In genomic region chr12:75387156-75387555, GRCm38 (mm10) we compare ENCODE assay signal across 23 mouse cellular contexts. TPM values are rescaled to one million over a fixed set of nuclear protein-coding genes. Genes with fewer than 3 reads are reported as not detected.
DNase-seq lines count a peak whose midpoint lies in the region; ATAC-seq and TF ChIP-seq lines count a peak whose summit lies in the region.
"Had no signal": no experiment of that assay in that cellular context is flagged by ENCODE, and none has a peak within 500 bp of the region (broad histone marks: within the 10 kb centered on the region; RNA-seq: fewer than 3 reads in every experiment).

No protein-coding gene starts in this region.

- no peaks in the 10 kb centered on the region for H3K36me3 ChIP-seq in limb, embryonic 12.5 days
- H3K36me3 ChIP-seq: heart, embryonic 13.5 days; midbrain, embryonic 15.5 days had no signal

- no peaks in the 10 kb centered on the region for H3K27me3 ChIP-seq in limb, embryonic 12.5 days
- H3K27me3 ChIP-seq: CH12.LX; midbrain, embryonic 15.5 days had no signal

- H3K4me3 ChIP-seq in gastrocnemius, adult 2 months, result no peak overlapping the region
- no peak overlapping the region for H3K4me3 ChIP-seq in limb, embryonic 12.5 days (replicated peaks)
- H3K4me3 ChIP-seq: heart, embryonic 13.5 days; midbrain, embryonic 15.5 days had no signal

- WGBS in limb, embryonic 12.5 days, result 60% methylated on average over 8 of the region's 8 CpGs

- peak; percentile 31; the same call in 1 of the 2 replicates for ATAC-seq in limb, embryonic 12.5 days (ENCODE audit: insufficient number of reproducible peaks, insufficient read depth, low FRiP score, low TSS enrichment, low read depth)
- ATAC-seq: midbrain, embryonic 15.5 days had no signal

- DNase-seq in gastrocnemius, adult 2 months, result peak; percentile 49
- no peak for DNase-seq in gastrocnemius, postnatal 4 days (ENCODE audit: low spot score in 2 of 2)
- DNase-seq in testis, postnatal 10 days (ENCODE audit: low spot score), result peak; percentile 26
- DNase-seq in testis, postnatal 14 days (ENCODE audit: low spot score), result no peak
- no peak for DNase-seq in cerebellum, adult 8-10 months
- DNase-seq in adrenal gland, postnatal 4 days (ENCODE audit: low spot score in 2 of 2), result no peak
- DNase-seq: adrenal gland, adult 8-10 months; cerebellum, adult 18-20 months; kidney, adult 2 months; kidney, postnatal 4 days; thymus, postnatal 36 days had no signal

- intact Hi-C loops in gastrocnemius, adult 2 months (cut with DNase I), result loop anchor here (5.0 kb wide), 1 partner anchor 105 kb away; no protein-coding TSS in a partner anchor

- no peak overlapping the region for H3K4me2 ChIP-seq in limb, embryonic 12.5 days
- H3K4me2 ChIP-seq: heart, embryonic 13.5 days; midbrain, embryonic 15.5 days had no signal

- H3K27ac ChIP-seq in gastrocnemius, adult 2 months, result peak overlapping the region; percentile 81
- H3K27ac ChIP-seq in limb, embryonic 12.5 days, result no peak overlapping the region
- H3K27ac ChIP-seq: heart, embryonic 13.5 days; liver, embryonic 14.5 days; midbrain, embryonic 15.5 days had no signal

- H3K9ac ChIP-seq in limb, embryonic 12.5 days (replicated peaks), result no peak overlapping the region
- H3K9ac ChIP-seq: heart, embryonic 13.5 days; liver, embryonic 14.5 days; midbrain, embryonic 15.5 days had no signal

- H3K9me3 ChIP-seq in limb, embryonic 12.5 days, result no peaks in the 10 kb centered on the region
- H3K9me3 ChIP-seq: heart, embryonic 13.5 days; midbrain, embryonic 15.5 days had no signal

- H3K4me1 ChIP-seq in limb, embryonic 12.5 days (replicated peaks), result peaks cover 9% of the 10 kb centered on the region; the same call in 1 of the 2 replicates
- H3K4me1 ChIP-seq: heart, embryonic 13.5 days had no signal

- no peak for TF ChIP-seq CTCF in gastrocnemius, adult 2 months (IDR thresholded peaks at IDR 0.05)

RNA-seq across cellular contexts. Expression of gene Gphb5, which starts 29.4 kb away (rescaled TPM):
- not detected for total RNA-seq in gastrocnemius, adult 2 months (2021)
- not detected for total RNA-seq in gastrocnemius, postnatal 4 days (2021)
- not detected in 2 replicates for polyA plus RNA-seq in limb, embryonic 12.5 days (2016; fragmentation: Nextera tagmentation; extraction: Ambion mirVana)
- total RNA-seq in adrenal gland, postnatal 4 days (2021), result not detected
- total RNA-seq: adrenal gland, adult 8-10 months; CH12.LX; common myeloid progenitor, adult 5-6 weeks; layer of hippocampus, postnatal 14 days; left cerebral cortex, postnatal 14 days had no signal
- polyA plus RNA-seq: forebrain, embryonic 11.5 days; frontal cortex, adult 2 months; heart, embryonic 13.5 days; hindbrain, embryonic 11.5 days; kidney, adult 2 months; liver, embryonic 14.5 days; midbrain, embryonic 15.5 days; stomach, embryonic 16.5 days had no signal

Comparison
In these comparisons a context has a peak if more than half of its experiments do, and no peak if none do; other contexts are left out.
1. DNase-seq: peak in gastrocnemius, adult 2 months (single experiment) and testis, postnatal 10 days (single experiment); none in gastrocnemius, postnatal 4 days (0 of 2), testis, postnatal 14 days (single experiment), cerebellum, adult 8-10 months (single experiment) and adrenal gland, postnatal 4 days (0 of 2).